Mouse (Mus musculus) forebrain, embryonic 11.5 days (tissue): ENCODE data around the gene Arf6. TPM values are rescaled to one million over a fixed set of nuclear protein-coding genes. Genes with fewer than 3 reads are reported as not detected.
"Not testable (repeated sequence)": the region's sequence is repeated elsewhere in the genome, so short reads cannot be mapped to it uniquely, and the experiment has no call there.

Experiments used
- ATAC-seq: fragments of 200-750 bp; cut with Nextera tagmentation; replicated peaks from 2 replicates; pipeline ENCODE4 v1.8.0; 2017; ENCODE audit warnings: moderate TSS enrichment; ENCODE audit not compliant: low FRiP score
- DNase-seq: peaks from one replicate; pipeline ENCODE4 v3.0.0-alpha.2; 2017; ENCODE audit warnings: low spot score
- H3K27ac ChIP-seq: fragments of 300-500 bp; sonication (generic); 2 replicates; pipeline ENCODE4 v1.5.1; 2014; ENCODE audit warnings: low read depth, low read length
- H3K27me3 ChIP-seq: fragments of 300-500 bp; sonication (generic); 2 replicates; pipeline ENCODE4 v1.6.1; 2014; ENCODE audit warnings: mild to moderate bottlenecking, low read length, mixed read lengths; ENCODE audit not compliant: control insufficient read depth, insufficient read depth
- H3K36me3 ChIP-seq: fragments of 300-500 bp; sonication (generic); 2 replicates; pipeline ENCODE4 v1.6.1; 2014; ENCODE audit warnings: mild to moderate bottlenecking, low read length, moderate library complexity, mixed read lengths; ENCODE audit not compliant: control insufficient read depth, insufficient read depth
- H3K4me1 ChIP-seq: fragments of 300-500 bp; sonication (generic); replicated peaks from 2 replicates; pipeline ENCODE4 v1.6.1; 2014; ENCODE audit warnings: low read length, mixed read lengths; ENCODE audit not compliant: control insufficient read depth, insufficient read depth
- H3K4me2 ChIP-seq: fragments of 300-500 bp; sonication (generic); 2 replicates; pipeline ENCODE4 v1.6.1; 2014; ENCODE audit warnings: low read depth, mild to moderate bottlenecking, low read length, moderate library complexity, mixed read lengths; ENCODE audit not compliant: severe bottlenecking
- H3K4me3 ChIP-seq: fragments of 300-500 bp; sonication (generic); 2 replicates; pipeline ENCODE4 v1.5.1; 2014; ENCODE audit warnings: low read depth, low read length
- H3K9ac ChIP-seq: fragments of 300-500 bp; sonication (generic); 2 replicates; pipeline ENCODE4 v1.6.1; 2014; ENCODE audit warnings: low read length
- H3K9me3 ChIP-seq: fragments of 300-500 bp; sonication (generic); 2 replicates; pipeline ENCODE4 v1.6.1; 2016; ENCODE audit warnings: low read length, mixed read lengths; ENCODE audit not compliant: control insufficient read depth
- WGBS: fragments of 180-500 bp; shearing (Covaris S2); extraction: QIAGEN DNeasy Blood & Tissue Kit; methylation state at CpG from one replicate; pipeline ENCODE4 v1.1.7; 2014; 5-methylcytosine and 5-hydroxymethylcytosine counted together
- polyA plus RNA-seq: library from polyadenylated mRNA; unstranded; fragments of >200 nt; fragmentation: Nextera tagmentation; extraction: Ambion mirVana; gene quantifications from 2 replicates; pipeline ENCODE4 v1.2.1, GENCODE M21; 2014

Arf6 gene
- polyA plus RNA-seq, 1 experiment from 2014 or later, result 48.7 TPM

- H3K27ac ChIP-seq, result no peak overlapping the region
- ATAC-seq, result no peak
- peaks cover 1% of the 10 kb centered on the region; the same call in 1 of the 2 replicates for H3K4me1 ChIP-seq
- H3K27me3 ChIP-seq, result no peaks in the 10 kb centered on the region
- no peaks in the 10 kb centered on the region for H3K9me3 ChIP-seq
- WGBS, result 93% methylated on average over 11 of the region's 11 CpGs
- no peak for DNase-seq
- no peak overlapping the region for H3K9ac ChIP-seq
- no peak overlapping the region for H3K4me2 ChIP-seq
- H3K4me3 ChIP-seq, result no peak overlapping the region
- peaks cover 1% of the 10 kb centered on the region; the same call in 1 of the 2 replicates for H3K36me3 ChIP-seq
Observed at GRCm38 (mm10) chr12:69378558-69379454, 6.9 kb downstream of the Arf6 start.

GRCm38 (mm10) chr12:69382880-69383279, 10.9 kb downstream of the Arf6 start:
- no peak overlapping the region for H3K4me2 ChIP-seq
- no peak overlapping the region for H3K4me3 ChIP-seq
- no peak overlapping the region for H3K27ac ChIP-seq
- H3K9me3 ChIP-seq, result no peaks in the 10 kb centered on the region
- DNase-seq (no peak), ATAC-seq (no peak)
- no peak overlapping the region for H3K9ac ChIP-seq
- no peaks in the 10 kb centered on the region for H3K36me3 ChIP-seq
- no peaks in the 10 kb centered on the region for H3K4me1 ChIP-seq
- H3K27me3 ChIP-seq, result no peaks in the 10 kb centered on the region
- WGBS, result 96% methylated on average over 1 of the region's 1 CpGs

GRCm38 (mm10) chr12:69384606-69385005, 12.7 kb downstream of the Arf6 start:
- no peaks in the 10 kb centered on the region for H3K9me3 ChIP-seq
- no peaks in the 10 kb centered on the region for H3K36me3 ChIP-seq
- no peak overlapping the region for H3K27ac ChIP-seq
- no peaks in the 10 kb centered on the region for H3K4me1 ChIP-seq
- ATAC-seq (no peak), DNase-seq (no peak)
- no peaks in the 10 kb centered on the region for H3K27me3 ChIP-seq
- 94% methylated on average over 5 of the region's 5 CpGs for WGBS
- no peak overlapping the region for H3K4me2 ChIP-seq
- no peak overlapping the region for H3K9ac ChIP-seq
- no peak overlapping the region for H3K4me3 ChIP-seq

GRCm38 (mm10) chr12:69385542-69386280, 13.8 kb downstream of the Arf6 start:
- WGBS, result 76% methylated on average over 6 of the region's 6 CpGs
- Histone ChIP-seq H3K4me1 (no peaks in the 10 kb centered on the region), H3K36me3 (no peaks in the 10 kb centered on the region), H3K27me3 (no peaks in the 10 kb centered on the region), H3K4me2 (no peak overlapping the region), H3K4me3 (no peak overlapping the region), H3K9me3 (no peaks in the 10 kb centered on the region), H3K9ac (no peak overlapping the region), H3K27ac (no peak overlapping the region)
- no peak for ATAC-seq
- DNase-seq, result no peak

GRCm38 (mm10) chr12:69386281-69386732, 14.4 kb downstream of the Arf6 start:
- H3K9me3 ChIP-seq, DNase-seq, H3K27ac ChIP-seq, H3K4me3 ChIP-seq, H3K4me1 ChIP-seq, H3K36me3 ChIP-seq, ATAC-seq, H3K27me3 ChIP-seq, H3K4me2 ChIP-seq, H3K9ac ChIP-seq: not testable (repeated sequence)
- 73% methylated on average over 12 of the region's 12 CpGs for WGBS

GRCm38 (mm10) chr12:69388321-69388869, 16.4 kb downstream of the Arf6 start:
- WGBS, result 94% methylated on average over 10 of the region's 10 CpGs
- no peak overlapping the region for H3K4me3 ChIP-seq
- ATAC-seq, result no peak
- no peaks in the 10 kb centered on the region for H3K9me3 ChIP-seq
- H3K4me2 ChIP-seq, result no peak overlapping the region
- no peaks in the 10 kb centered on the region for H3K27me3 ChIP-seq
- no peak overlapping the region for H3K9ac ChIP-seq
- H3K4me1 ChIP-seq, result no peaks in the 10 kb centered on the region
- no peak overlapping the region for H3K27ac ChIP-seq
- no peaks in the 10 kb centered on the region for H3K36me3 ChIP-seq
- no peak for DNase-seq

GRCm38 (mm10) chr12:69389273-69389938, 17.5 kb downstream of the Arf6 start:
- DNase-seq, result no peak
- Histone ChIP-seq H3K4me3 (no peak overlapping the region), H3K27me3 (no peaks in the 10 kb centered on the region), H3K4me2 (no peak overlapping the region), H3K36me3 (no peaks in the 10 kb centered on the region), H3K27ac (no peak overlapping the region), H3K9me3 (no peaks in the 10 kb centered on the region), H3K4me1 (no peaks in the 10 kb centered on the region), H3K9ac (no peak overlapping the region)
- no peak for ATAC-seq
- WGBS, result 79% methylated on average over 7 of the region's 7 CpGs

GRCm38 (mm10) chr12:69390000-69390698, 18.2 kb downstream of the Arf6 start:
- H3K27me3 ChIP-seq, result no peaks in the 10 kb centered on the region
- ATAC-seq (no peak), DNase-seq (no peak)
- 78% methylated on average over 7 of the region's 7 CpGs for WGBS
- H3K27ac ChIP-seq, result no peak overlapping the region
- no peak overlapping the region for H3K4me2 ChIP-seq
- H3K9ac ChIP-seq, result no peak overlapping the region
- no peaks in the 10 kb centered on the region for H3K9me3 ChIP-seq
- no peaks in the 10 kb centered on the region for H3K4me1 ChIP-seq
- no peak overlapping the region for H3K4me3 ChIP-seq
- H3K36me3 ChIP-seq, result no peaks in the 10 kb centered on the region
